Mouse (Mus musculus): ENCODE data around the gene Trim60. TPM values are rescaled to one million over a fixed set of nuclear protein-coding genes. Genes with fewer than 3 reads are reported as not detected.

Gene Trim60
- polyA plus RNA-seq (2012; fragmentation: generic; extraction: Trizol) = not detected

DNA sequence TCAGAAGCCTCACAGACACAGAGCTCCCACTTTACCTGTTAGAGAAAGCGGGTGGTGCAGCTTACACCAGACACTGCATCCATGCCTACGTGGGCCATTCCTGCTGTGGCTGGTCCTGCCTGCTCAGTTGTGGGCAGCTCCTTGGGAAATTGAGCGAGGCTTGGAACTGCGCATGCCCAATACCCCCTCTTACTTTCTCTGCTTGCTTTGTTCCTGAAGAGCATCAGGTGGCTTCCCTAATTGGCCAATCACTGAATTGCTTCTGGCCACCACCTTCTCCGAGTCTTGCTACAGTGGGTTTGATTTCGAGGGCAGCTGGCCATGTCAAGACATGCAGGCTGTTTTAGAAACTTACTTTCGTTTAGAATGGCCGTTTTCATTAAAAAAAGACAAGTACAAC lies at the start of gene Trim60, which contains the start of gene Trim61:
Trim60 (minus strand) TSS at position 162 of the 400 bp plus-strand sequence.
Trim61 (minus strand) TSS at position 101 of the 400 bp plus-strand sequence.
- Histone ChIP-seq H3K4me2 (ENCODE audit: low read depth) (no peak within 1 kb of the TSS), H3K4me3 (no peak within 1 kb of the TSS), H3K36me3 (ENCODE audit: control insufficient read depth, insufficient read depth) (no peaks in the 10 kb centered on the region), H3K27me3 (ENCODE audit: control insufficient read depth, insufficient read depth, insufficient read length) (no peaks in the 10 kb centered on the region), H3ac (ENCODE audit: control insufficient read depth, insufficient read length) (no peak within 1 kb of the TSS), H3K79me2 (ENCODE audit: control insufficient read depth, insufficient read depth) (no peaks in the 10 kb centered on the region)
- TF ChIP-seq TCF3 (IDR thresholded peaks at IDR 0.05; ENCODE audit: insufficient read length, low read depth) (no peak), TCF12 (IDR thresholded peaks at IDR 0.05; ENCODE audit: insufficient read depth, poor library complexity, severe bottlenecking) (no peak), MYOG (IDR thresholded peaks at IDR 0.05; ENCODE audit: control insufficient read depth in 1 of 3, insufficient read depth in 1 of 3, insufficient read length in 2 of 3, low read depth in 2 of 3) (no peak), CEBPB (IDR thresholded peaks at IDR 0.05; ENCODE audit: insufficient read depth, poor library complexity, severe bottlenecking) (no peak), POLR2A (IDR thresholded peaks at IDR 0.05; ENCODE audit: insufficient read length, low read depth) (no peak), MYOD1 (IDR thresholded peaks at IDR 0.05; ENCODE audit: control insufficient read depth in 1 of 3, insufficient read length in 2 of 3, low read depth in 2 of 3) (no peak), POLR2AphosphoS2 (IDR thresholded peaks at IDR 0.05; ENCODE audit: insufficient read length, low read depth) (no peak)

DNA sequence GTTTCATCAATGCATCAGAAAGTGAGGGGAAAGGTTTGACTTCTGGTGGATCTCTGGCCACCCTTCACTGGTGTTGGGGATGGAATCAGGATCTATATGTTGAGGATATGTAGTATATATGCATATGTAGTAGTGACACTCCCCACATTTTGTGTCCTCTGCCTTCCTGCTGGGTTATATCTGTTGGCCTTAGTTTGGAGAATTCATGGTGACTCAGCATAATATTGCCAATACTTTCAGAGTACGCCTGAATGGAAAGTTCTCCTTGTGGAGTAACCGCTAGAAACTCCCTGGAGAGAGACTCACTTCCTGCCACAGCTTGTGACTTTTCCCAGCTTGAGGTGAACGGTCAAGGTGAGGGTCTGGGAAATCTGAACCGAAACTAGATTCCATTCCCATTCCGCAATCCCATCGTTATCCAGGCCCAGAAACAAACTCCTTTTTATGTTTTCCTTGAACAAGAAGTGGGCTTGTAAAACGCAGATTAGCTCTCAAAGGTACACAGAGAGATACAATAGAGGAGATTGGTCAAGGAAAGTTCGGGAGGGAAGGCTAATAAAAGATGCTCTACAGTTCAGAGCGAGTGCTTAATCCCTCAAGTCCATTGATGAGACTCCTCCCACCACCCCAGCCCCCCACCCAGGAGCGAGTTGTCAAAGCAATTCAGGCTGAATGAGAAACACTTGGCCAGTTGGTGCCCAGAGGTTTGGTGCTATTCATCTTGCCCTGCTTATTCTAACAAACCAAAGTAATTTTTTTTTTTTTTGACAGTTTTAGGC lies 49.5 kb upstream of the Trim60 start:
- Histone ChIP-seq H3K27me3 (ENCODE audit: control insufficient read depth, insufficient read depth, insufficient read length) (no peaks in the 10 kb centered on the region), H3K79me2 (ENCODE audit: control insufficient read depth, insufficient read depth) (no peaks in the 10 kb centered on the region), H3ac (ENCODE audit: control insufficient read depth, insufficient read length) (no peak overlapping the region), H3K4me2 (ENCODE audit: low read depth) (no peak overlapping the region), H3K4me3 (no peak overlapping the region), H3K36me3 (ENCODE audit: control insufficient read depth, insufficient read depth) (no peaks in the 10 kb centered on the region)
- TF ChIP-seq MYOG (IDR thresholded peaks at IDR 0.05; ENCODE audit: control insufficient read depth in 1 of 3, insufficient read depth in 1 of 3, insufficient read length in 2 of 3, low read depth in 2 of 3) (no peak), CEBPB (IDR thresholded peaks at IDR 0.05; ENCODE audit: insufficient read depth, poor library complexity, severe bottlenecking) (no peak), USF1 (IDR thresholded peaks at IDR 0.05; ENCODE audit: low read depth) (no peak), REST (IDR thresholded peaks at IDR 0.05; ENCODE audit: insufficient read depth, insufficient read length) (no peak), POLR2A (IDR thresholded peaks at IDR 0.05; ENCODE audit: insufficient read length, low read depth) (no peak), TCF12 (IDR thresholded peaks at IDR 0.05; ENCODE audit: insufficient read depth, poor library complexity, severe bottlenecking) (no peak), E2F4 (IDR thresholded peaks at IDR 0.05; ENCODE audit: insufficient read depth) (no peak), TCF3 (IDR thresholded peaks at IDR 0.05; ENCODE audit: insufficient read length, low read depth) (no peak), POLR2AphosphoS2 (IDR thresholded peaks at IDR 0.05; ENCODE audit: insufficient read length, low read depth) (no peak), SRF (IDR thresholded peaks at IDR 0.05; ENCODE audit: control insufficient read depth, insufficient read length, low read depth) (no peak), MYOD1 (IDR thresholded peaks at IDR 0.05; ENCODE audit: control insufficient read depth in 1 of 3, insufficient read length in 2 of 3, low read depth in 2 of 3) (no peak), MAX (IDR thresholded peaks at IDR 0.05; ENCODE audit: low read depth) (no peak)

DNA sequence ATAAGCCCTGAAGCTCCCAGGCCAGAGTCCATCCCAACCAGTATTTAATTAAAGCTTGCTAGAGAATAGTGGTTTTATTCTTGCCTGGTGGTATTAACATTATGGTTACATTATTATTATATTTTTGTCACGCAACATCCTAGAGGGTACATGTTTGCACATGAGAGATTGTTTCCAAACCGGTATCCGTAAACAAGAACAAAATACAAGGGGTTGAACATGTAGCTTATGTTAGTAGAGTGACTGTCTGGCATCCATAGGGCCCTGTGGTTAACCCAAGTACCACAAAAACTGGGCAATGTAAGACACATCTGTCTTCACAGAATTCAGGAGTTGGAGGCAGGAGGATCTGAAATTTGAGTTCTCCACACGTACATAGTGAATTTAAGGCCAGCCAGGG lies 48.6 kb upstream of the Trim60 start:
- H3K27me3 ChIP-seq (ENCODE audit: control insufficient read depth, insufficient read depth, insufficient read length) = no peaks in the 10 kb centered on the region
- TF ChIP-seq POLR2A (IDR thresholded peaks at IDR 0.05; ENCODE audit: insufficient read length, low read depth) = no peak
- TF ChIP-seq TCF12 (IDR thresholded peaks at IDR 0.05; ENCODE audit: insufficient read depth, poor library complexity, severe bottlenecking) = no peak
- no peak for TF ChIP-seq SRF (IDR thresholded peaks at IDR 0.05; ENCODE audit: control insufficient read depth, insufficient read length, low read depth)
- TF ChIP-seq TCF3 (IDR thresholded peaks at IDR 0.05; ENCODE audit: insufficient read length, low read depth) = no peak
- TF ChIP-seq USF1 (IDR thresholded peaks at IDR 0.05; ENCODE audit: low read depth) = no peak
- TF ChIP-seq MYOD1 (IDR thresholded peaks at IDR 0.05; ENCODE audit: control insufficient read depth in 1 of 3, insufficient read length in 2 of 3, low read depth in 2 of 3) = no peak
- no peak for TF ChIP-seq CEBPB (IDR thresholded peaks at IDR 0.05; ENCODE audit: insufficient read depth, poor library complexity, severe bottlenecking)
- no peak for TF ChIP-seq REST (IDR thresholded peaks at IDR 0.05; ENCODE audit: insufficient read depth, insufficient read length)
- H3K4me3 ChIP-seq = no peak overlapping the region
- no peak overlapping the region for H3ac ChIP-seq (ENCODE audit: control insufficient read depth, insufficient read length)
- no peaks in the 10 kb centered on the region for H3K36me3 ChIP-seq (ENCODE audit: control insufficient read depth, insufficient read depth)
- H3K4me2 ChIP-seq (ENCODE audit: low read depth) = no peak overlapping the region
- H3K79me2 ChIP-seq (ENCODE audit: control insufficient read depth, insufficient read depth) = no peaks in the 10 kb centered on the region

- no peaks in the 10 kb centered on the region for H3K79me2 ChIP-seq (ENCODE audit: control insufficient read depth, insufficient read depth)
- TF ChIP-seq CEBPB (IDR thresholded peaks at IDR 0.05; ENCODE audit: insufficient read depth, poor library complexity, severe bottlenecking) = no peak
- no peak for TF ChIP-seq TCF12 (IDR thresholded peaks at IDR 0.05; ENCODE audit: insufficient read depth, poor library complexity, severe bottlenecking)
- TF ChIP-seq POLR2A (IDR thresholded peaks at IDR 0.05; ENCODE audit: insufficient read length, low read depth) = no peak
- no peak for TF ChIP-seq POLR2AphosphoS2 (IDR thresholded peaks at IDR 0.05; ENCODE audit: insufficient read length, low read depth)
- H3K4me2 ChIP-seq (ENCODE audit: low read depth) = no peak overlapping the region
- no peak overlapping the region for H3ac ChIP-seq (ENCODE audit: control insufficient read depth, insufficient read length)
- no peak overlapping the region for H3K4me3 ChIP-seq
- no peaks in the 10 kb centered on the region for H3K27me3 ChIP-seq (ENCODE audit: control insufficient read depth, insufficient read depth, insufficient read length)
- no peaks in the 10 kb centered on the region for H3K36me3 ChIP-seq (ENCODE audit: control insufficient read depth, insufficient read depth)
Observed at GRCm38 (mm10) chr8:65065622-65066021, 47.2 kb upstream of the Trim60 start.

- Histone ChIP-seq H3K4me3 (no peak overlapping the region), H3K36me3 (ENCODE audit: control insufficient read depth, insufficient read depth) (no peaks in the 10 kb centered on the region), H3K4me2 (ENCODE audit: low read depth) (no peak overlapping the region), H3K79me2 (ENCODE audit: control insufficient read depth, insufficient read depth) (no peaks in the 10 kb centered on the region), H3K27me3 (ENCODE audit: control insufficient read depth, insufficient read depth, insufficient read length) (no peaks in the 10 kb centered on the region), H3ac (ENCODE audit: control insufficient read depth, insufficient read length) (no peak overlapping the region)
- TF ChIP-seq MYOD1 (IDR thresholded peaks at IDR 0.05; ENCODE audit: control insufficient read depth in 1 of 3, insufficient read length in 2 of 3, low read depth in 2 of 3) (no peak), CEBPB (IDR thresholded peaks at IDR 0.05; ENCODE audit: insufficient read depth, poor library complexity, severe bottlenecking) (no peak), TCF3 (IDR thresholded peaks at IDR 0.05; ENCODE audit: insufficient read length, low read depth) (no peak), POLR2AphosphoS2 (IDR thresholded peaks at IDR 0.05; ENCODE audit: insufficient read length, low read depth) (no peak), USF1 (IDR thresholded peaks at IDR 0.05; ENCODE audit: low read depth) (no peak)
Observed at GRCm38 (mm10) chr8:65064071-65064470, 45.7 kb upstream of the Trim60 start.
